Mouse (Mus musculus) left cerebral cortex, adult 2 months (tissue): Measurements from ENCODE around the gene S100a13. TPM values are rescaled to one million over a fixed set of nuclear protein-coding genes. Genes with fewer than 3 reads are reported as not detected.

Experiments used
- DNase-seq, 2 experiments: peaks; one replicate each; pipeline ENCODE4 v3.0.0; 2021 to 2022; ENCODE audit warnings: low spot score in 2 of 2, mixed read lengths in 1 of 2; ENCODE audit errors: extremely low spot score in 1 of 2
- H3K27ac ChIP-seq: fragments of 200-600 bp; 2 replicates; pipeline ENCODE4 v1.8.1; 2022
- H3K4me3 ChIP-seq: fragments of 200-600 bp; 2 replicates; pipeline ENCODE4 v1.8.1; 2022
- CTCF ChIP-seq: fragments of 200-600 bp; IDR thresholded peaks from 2 replicates; pipeline ENCODE4 v1.8.1; 2022; ENCODE audit warnings: antibody characterized with exemption, mild to moderate bottlenecking, moderate library complexity
- intact Hi-C: fragments of 180-260 bp; cut with DNase I; formaldehyde crosslinking; loops from one replicate; pipeline ENCODE4 v1.15.1; 2025
- total RNA-seq, 2 experiments: library from RNA; stranded (reverse); gene quantifications; 2 replicates each; pipeline ENCODE4 v1.2.3; 2021

S100a13 gene
- total RNA-seq, 2 experiments from 2014 or later = 15.4 to 18.1 TPM

GRCm38 (mm10) chr3:90508950-90509746 lies 5.1 kb upstream of the S100a13 start, which contains the start of gene Chtop:
Chtop (minus strand) TSS chr3:90509498.
- intact Hi-C loops = loop anchor here (2.0 to 5.0 kb wide), 3 partner anchors 76 to 143 kb away; partner anchors contain the start of gene S100a7a
- peak within 1 kb of the TSS; percentile 99 for H3K27ac ChIP-seq
- peak; percentile 99 for DNase-seq
- peak within 1 kb of the TSS; percentile 62 for H3K4me3 ChIP-seq
- no peak for TF ChIP-seq CTCF

- intact Hi-C loops = loop anchor here (2.0 to 5.0 kb wide), 3 partner anchors 75 to 143 kb away; partner anchors contain the start of gene S100a7a
- DNase-seq = no peak
- peak overlapping the region; percentile 62 for H3K4me3 ChIP-seq
- TF ChIP-seq CTCF = no peak
- peak overlapping the region; percentile 77 for H3K27ac ChIP-seq
Measured at GRCm38 (mm10) chr3:90509747-90510123, 4.5 kb upstream of the S100a13 start.

DNA sequence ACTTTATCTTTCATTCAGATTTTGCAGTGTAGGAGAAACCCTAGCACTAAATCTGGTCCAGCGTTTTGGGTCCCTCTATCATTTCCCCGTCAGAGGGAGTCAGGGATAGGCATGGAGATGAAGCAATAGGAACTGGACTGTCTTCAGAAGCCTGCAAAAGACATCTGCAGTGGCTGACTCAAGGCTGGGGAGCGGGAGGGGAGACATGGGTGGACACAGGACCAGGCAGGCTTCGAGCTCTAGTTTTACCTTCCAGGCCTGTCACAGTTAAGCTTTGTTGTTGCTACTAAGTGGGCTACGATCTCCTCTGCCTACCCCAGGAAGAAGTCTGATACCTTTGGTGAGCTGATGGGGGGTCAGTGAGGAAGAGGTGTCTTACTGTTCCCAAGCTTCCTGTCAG lies 2.0 kb upstream of the S100a13 start:
- no peak overlapping the region; the same call in 1 of the 2 replicates for H3K27ac ChIP-seq
- no peak for TF ChIP-seq CTCF
- intact Hi-C loops = no loop called here
- no peak overlapping the region for H3K4me3 ChIP-seq
- DNase-seq = no peak

GRCm38 (mm10) chr3:90512948-90513642 lies 1.1 kb upstream of the S100a13 start:
- no peak for TF ChIP-seq CTCF
- peak overlapping the region; percentile 52 for H3K4me3 ChIP-seq
- peak overlapping the region; percentile 85 for H3K27ac ChIP-seq
- intact Hi-C loops = no loop called here
- DNase-seq = no peak

DNA sequence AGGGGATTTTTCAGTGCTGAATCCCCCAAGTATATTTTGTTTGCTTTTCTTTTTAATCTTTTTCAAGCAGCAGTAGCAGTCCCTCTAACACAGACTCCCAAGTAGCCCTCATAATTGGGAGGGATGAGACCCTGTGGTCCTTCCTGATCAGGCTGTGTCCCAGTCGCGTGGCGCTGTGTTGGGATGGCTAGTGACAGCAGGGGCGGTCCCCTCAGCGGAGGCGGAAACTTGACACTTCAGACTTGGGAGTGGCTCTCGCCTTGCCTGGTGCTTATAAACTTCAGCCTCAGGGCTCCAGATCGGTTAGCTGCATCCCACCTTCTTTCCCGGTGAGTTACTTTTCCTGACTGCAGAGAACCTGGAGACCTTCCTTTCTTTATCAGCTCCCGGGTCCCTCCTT lies 456 bp downstream of the S100a13 start:
- intact Hi-C loops = no loop called here
- TF ChIP-seq CTCF = no peak
- Histone ChIP-seq H3K4me3 (peak overlapping the region; percentile 52), H3K27ac (peak overlapping the region; percentile 85)
- peak in 1 of 2 experiments; percentile 39 for DNase-seq

DNA sequence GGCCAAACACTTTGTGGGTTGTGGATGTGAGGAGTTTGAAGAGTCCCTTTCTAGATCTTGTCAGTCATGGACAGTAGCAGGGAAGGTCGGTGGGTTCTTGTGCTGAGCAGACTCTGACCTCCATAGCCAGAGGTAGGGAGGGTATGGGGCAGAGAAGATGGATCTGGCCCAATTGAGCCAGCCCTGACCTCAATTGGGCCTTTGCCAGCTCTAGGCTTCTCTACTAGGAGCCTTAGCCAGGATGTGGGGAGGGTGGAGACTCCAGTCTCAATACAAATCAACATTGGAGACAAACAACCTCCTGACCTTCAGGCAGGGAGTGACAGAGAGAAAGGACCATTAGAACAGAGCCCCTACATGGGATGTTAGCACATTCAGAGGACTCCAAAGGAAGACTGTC lies 1.0 kb downstream of the S100a13 start:
- DNase-seq = no peak
- intact Hi-C loops = no loop called here
- Histone ChIP-seq H3K4me3 (peak overlapping the region; percentile 52), H3K27ac (peak overlapping the region; percentile 85)
- TF ChIP-seq CTCF = no peak

DNA sequence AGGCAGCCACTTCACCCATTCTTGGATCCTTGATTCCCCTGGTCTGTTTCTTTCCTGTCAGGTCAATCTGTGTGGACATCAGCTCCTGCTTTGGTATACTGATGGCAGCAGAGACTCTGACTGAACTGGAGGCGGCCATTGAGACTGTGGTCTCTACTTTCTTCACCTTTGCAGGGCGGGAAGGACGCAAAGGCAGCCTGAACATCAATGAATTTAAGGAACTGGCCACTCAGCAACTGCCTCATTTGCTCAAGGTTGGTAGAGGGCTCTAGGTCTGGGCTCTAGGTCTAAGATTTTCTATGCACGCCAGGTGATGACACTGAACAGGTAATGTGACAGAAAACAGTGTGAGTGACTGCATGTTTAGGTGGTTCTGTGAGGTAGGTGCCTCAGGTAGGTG lies 1.6 kb downstream of the S100a13 start:
- H3K4me3 ChIP-seq = no peak overlapping the region; the same call in 1 of the 2 replicates
- no peak for DNase-seq
- no peak overlapping the region; the same call in 1 of the 2 replicates for H3K27ac ChIP-seq
- no peak for TF ChIP-seq CTCF
- intact Hi-C loops = no loop called here

- Histone ChIP-seq H3K27ac (no peak overlapping the region), H3K4me3 (no peak overlapping the region)
- intact Hi-C loops = no loop called here
- TF ChIP-seq CTCF = no peak
- DNase-seq = no peak
Measured at GRCm38 (mm10) chr3:90517711-90518110, 3.5 kb downstream of the S100a13 start.

DNA sequence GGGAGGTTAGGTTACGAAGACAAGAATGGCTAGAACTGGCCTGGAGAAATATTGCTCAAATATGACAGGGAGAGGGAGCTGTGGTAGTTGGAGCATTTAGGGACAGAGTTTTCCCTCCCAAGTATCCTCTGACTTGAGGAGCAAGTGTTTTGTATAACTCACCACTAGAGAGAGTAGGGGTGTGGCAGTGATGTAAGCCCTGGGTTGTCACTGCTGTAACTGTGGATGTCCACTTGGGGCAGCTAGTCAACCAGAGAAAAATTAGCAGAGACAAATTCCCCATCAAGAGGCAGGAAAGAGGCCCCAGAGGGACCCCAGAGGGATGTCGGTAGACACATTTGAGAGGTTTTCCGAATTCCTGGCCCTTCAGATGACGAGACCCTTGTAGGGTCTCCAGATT lies 11.2 kb downstream of the S100a13 start:
- intact Hi-C loops = loop anchor here (2.0 kb wide), 1 partner anchor 89 kb away; no protein-coding TSS in a partner anchor
- DNase-seq = no peak
- TF ChIP-seq CTCF = peak; percentile 81
- H3K4me3 ChIP-seq = no peak overlapping the region
- H3K27ac ChIP-seq = no peak overlapping the region

GRCm38 (mm10) chr3:90526076-90526475 lies 11.8 kb downstream of the S100a13 start:
- no peak for DNase-seq
- intact Hi-C loops = no loop called here
- Histone ChIP-seq H3K27ac (no peak overlapping the region), H3K4me3 (no peak overlapping the region)
- TF ChIP-seq CTCF = no peak

GRCm38 (mm10) chr3:90526580-90526979 lies 12.3 kb downstream of the S100a13 start, which contains the start of gene S100a14:
S100a14 (plus strand) TSS chr3:90526856.
- DNase-seq = no peak
- intact Hi-C loops = no loop called here
- Histone ChIP-seq H3K27ac (no peak within 1 kb of the TSS), H3K4me3 (no peak within 1 kb of the TSS)
- TF ChIP-seq CTCF = no peak

DNA sequence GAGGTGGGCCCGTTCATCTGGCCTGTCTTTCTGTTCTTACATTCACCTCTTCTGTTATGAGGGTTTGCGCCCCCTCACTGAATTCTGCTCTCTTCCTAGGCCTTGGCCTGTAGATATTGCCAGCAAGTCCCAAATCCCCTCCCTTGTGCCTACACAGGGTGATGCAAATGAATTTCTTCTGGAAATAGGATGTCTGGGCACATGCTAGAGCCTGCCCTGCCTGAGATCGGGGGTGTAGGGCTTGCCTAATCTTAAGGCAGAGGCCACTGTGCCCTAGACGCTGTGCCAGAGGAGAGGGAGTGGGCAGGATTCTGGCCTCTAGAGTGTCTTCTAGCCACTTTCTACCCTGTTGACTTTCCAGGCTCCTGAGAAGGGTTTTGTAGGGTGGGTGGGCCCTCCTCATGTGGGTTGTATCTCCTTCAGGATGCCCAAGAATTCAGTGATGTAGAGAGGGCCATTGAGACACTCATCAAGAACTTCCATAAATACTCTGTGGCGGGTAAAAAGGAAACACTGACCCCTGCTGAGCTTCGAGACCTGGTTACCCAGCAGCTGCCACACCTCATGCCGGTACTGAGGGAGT lies 13.1 kb downstream of the S100a13 start:
- intact Hi-C loops = no loop called here
- no peak for TF ChIP-seq CTCF

More for the DNA sequence above, 13.1 kb downstream of the S100a13 start:
- Histone ChIP-seq H3K27ac (no peak overlapping the region), H3K4me3 (no peak overlapping the region)
- no peak for DNase-seq
